Mouse (Mus musculus) limb, embryonic 10.5 days (tissue): ENCODE results near the gene Svop. TPM values are rescaled to one million over a fixed set of nuclear protein-coding genes. Genes with fewer than 3 reads are reported as not detected.

ENCODE experiments used
- DNase-seq: peaks from one replicate; pipeline ENCODE4 v3.0.0-alpha.2; 2017; ENCODE audit warnings: low spot score
- H3K27ac ChIP-seq: fragments of 300-500 bp; sonication (generic); 2 replicates; pipeline ENCODE4 v1.5.1; 2016; ENCODE audit warnings: mild to moderate bottlenecking
- H3K27me3 ChIP-seq: fragments of 300-500 bp; sonication (generic); 2 replicates; pipeline ENCODE4 v1.6.1; 2016; ENCODE audit warnings: low read depth, mild to moderate bottlenecking; ENCODE audit not compliant: poor library complexity, severe bottlenecking
- H3K36me3 ChIP-seq: fragments of 300-500 bp; sonication (generic); 2 replicates; pipeline ENCODE4 v1.6.1; 2016; ENCODE audit warnings: mild to moderate bottlenecking, moderate library complexity
- H3K4me1 ChIP-seq: fragments of 300-500 bp; sonication (generic); 2 replicates; pipeline ENCODE4 v1.6.1; 2016
- H3K4me3 ChIP-seq: fragments of 300-500 bp; sonication (generic); 2 replicates; pipeline ENCODE4 v1.5.1; 2016; ENCODE audit warnings: mild to moderate bottlenecking, moderate library complexity
- H3K9me3 ChIP-seq: fragments of 300-500 bp; sonication (generic); replicated peaks from 2 replicates; pipeline ENCODE4 v1.6.1; 2016; ENCODE audit warnings: mild to moderate bottlenecking
- WGBS: fragments of 180-500 bp; shearing (Covaris S2); methylation state at CpG from one replicate; pipeline ENCODE4 v1.1.7; 2016; 5-methylcytosine and 5-hydroxymethylcytosine counted together
- polyA plus RNA-seq: library from polyadenylated mRNA; unstranded; fragments of >200 nt; fragmentation: Nextera tagmentation; extraction: Ambion mirVana; gene quantifications from 2 replicates; pipeline ENCODE4 v1.2.1, GENCODE M21; 2016

Gene Svop
- polyA plus RNA-seq, 1 experiment from 2014 or later: 0.08 TPM

DNA sequence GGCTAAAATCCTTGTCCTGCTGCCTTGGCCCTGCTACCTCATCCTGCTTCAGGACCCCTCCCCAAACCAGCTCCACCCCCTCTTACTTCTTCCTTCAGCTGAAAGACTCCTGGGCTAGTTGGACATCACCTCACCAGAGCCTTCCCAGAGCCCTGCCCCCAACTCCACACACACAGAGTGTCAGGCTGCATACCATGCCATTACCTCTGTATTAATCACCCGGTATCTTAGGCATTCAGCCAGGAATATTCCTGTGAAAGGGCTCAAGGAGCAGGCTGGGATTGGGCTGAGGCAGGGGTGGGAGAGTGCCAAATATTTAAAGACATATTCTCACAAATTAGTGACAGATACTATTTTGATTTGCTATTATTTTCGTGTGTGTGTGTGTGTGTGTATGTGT lies 94.9 kb downstream of the Svop start:
- Histone ChIP-seq H3K36me3 (no peaks in the 10 kb centered on the region), H3K27ac (no peak overlapping the region), H3K27me3 (no peaks in the 10 kb centered on the region), H3K4me1 (peaks cover 22% of the 10 kb centered on the region), H3K4me3 (no peak overlapping the region), H3K9me3 (no peaks in the 10 kb centered on the region)
- DNase-seq: no peak
- WGBS: 66% methylated on average over 2 of the region's 2 CpGs

- peak; percentile 96 for DNase-seq
- H3K4me3 ChIP-seq: peak within 1 kb of the TSS; percentile 88
- peaks cover 34% of the 10 kb centered on the region for H3K4me1 ChIP-seq
- H3K27ac ChIP-seq: peak within 1 kb of the TSS; percentile 99
- peaks cover 16% of the 10 kb centered on the region for H3K36me3 ChIP-seq
- no peaks in the 10 kb centered on the region for H3K27me3 ChIP-seq
- WGBS: 2% methylated on average over 82 of the region's 83 CpGs
- no peaks in the 10 kb centered on the region for H3K9me3 ChIP-seq
These were observed 97.6 kb downstream of the Svop start, which contains the start of gene Ssh1 for GRCm38 (mm10) chr5:113993487-113994465. Gene Ssh1, minus strand, starts transcription at chr5:113993894.

DNA sequence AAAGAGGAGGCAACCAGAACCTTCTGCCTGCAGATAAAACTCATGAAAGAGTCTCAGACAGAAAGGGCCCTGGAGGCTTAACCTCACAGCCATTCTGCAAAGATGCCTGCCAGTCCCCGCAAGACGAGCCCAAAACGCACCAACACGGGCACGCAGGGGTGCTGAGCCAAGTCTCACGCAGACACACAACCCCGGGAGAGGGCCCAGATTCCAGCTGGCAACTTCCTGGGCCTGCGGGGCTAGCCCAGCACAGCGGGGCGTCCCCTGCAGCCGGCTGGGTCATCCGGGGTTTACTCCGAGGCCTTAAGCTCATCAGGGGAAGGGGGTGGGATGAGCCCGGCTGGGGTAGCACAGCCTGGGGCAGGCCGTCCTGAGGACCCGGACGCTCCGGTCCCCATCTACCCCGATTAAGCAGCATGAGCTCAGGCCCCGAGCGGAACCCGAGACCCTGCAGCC lies 98.3 kb downstream of the Svop start:
- no peaks in the 10 kb centered on the region for H3K27me3 ChIP-seq
- peak overlapping the region; percentile 99 for H3K27ac ChIP-seq
- DNase-seq: no peak
- peak overlapping the region; percentile 88 for H3K4me3 ChIP-seq
- peaks cover 19% of the 10 kb centered on the region for H3K36me3 ChIP-seq
- H3K9me3 ChIP-seq: no peaks in the 10 kb centered on the region
- H3K4me1 ChIP-seq: peaks cover 34% of the 10 kb centered on the region
- WGBS: 1% methylated on average over 22 of the region's 22 CpGs

- Histone ChIP-seq H3K4me1 (peaks cover 34% of the 10 kb centered on the region), H3K27me3 (no peaks in the 10 kb centered on the region), H3K36me3 (peaks cover 25% of the 10 kb centered on the region), H3K4me3 (peak overlapping the region; percentile 88), H3K27ac (peak overlapping the region; percentile 99), H3K9me3 (no peaks in the 10 kb centered on the region)
- no peak for DNase-seq
- WGBS: 29% methylated on average over 12 of the region's 12 CpGs
These were observed 99.0 kb downstream of the Svop start for GRCm38 (mm10) chr5:113992339-113992831.

- Histone ChIP-seq H3K36me3 (peaks cover 30% of the 10 kb centered on the region), H3K4me3 (no peak overlapping the region), H3K27me3 (no peaks in the 10 kb centered on the region), H3K4me1 (peaks cover 42% of the 10 kb centered on the region), H3K27ac (no peak overlapping the region), H3K9me3 (no peaks in the 10 kb centered on the region)
- WGBS: 72% methylated on average over 7 of the region's 7 CpGs
- DNase-seq: no peak
These were observed 100.2 kb downstream of the Svop start for GRCm38 (mm10) chr5:113991141-113991540.

GRCm38 (mm10) chr5:113990593-113990992 lies 100.8 kb downstream of the Svop start:
- Histone ChIP-seq H3K9me3 (no peaks in the 10 kb centered on the region), H3K27me3 (no peaks in the 10 kb centered on the region), H3K36me3 (peaks cover 34% of the 10 kb centered on the region), H3K4me1 (peaks cover 48% of the 10 kb centered on the region), H3K4me3 (no peak overlapping the region), H3K27ac (no peak overlapping the region)
- no peak for DNase-seq
- 84% methylated on average over 5 of the region's 5 CpGs for WGBS

GRCm38 (mm10) chr5:113989437-113990024 lies 101.8 kb downstream of the Svop start:
- Histone ChIP-seq H3K27ac (no peak overlapping the region), H3K27me3 (no peaks in the 10 kb centered on the region), H3K36me3 (peaks cover 37% of the 10 kb centered on the region), H3K4me1 (peaks cover 50% of the 10 kb centered on the region), H3K9me3 (no peaks in the 10 kb centered on the region), H3K4me3 (no peak overlapping the region)
- WGBS: 89% methylated on average over 20 of the region's 20 CpGs
- DNase-seq: no peak

GRCm38 (mm10) chr5:113986182-113986961 lies 105.0 kb downstream of the Svop start:
- no peak overlapping the region for H3K4me3 ChIP-seq
- peaks cover 52% of the 10 kb centered on the region for H3K36me3 ChIP-seq
- no peaks in the 10 kb centered on the region for H3K27me3 ChIP-seq
- no peak for DNase-seq
- H3K4me1 ChIP-seq: peaks cover 38% of the 10 kb centered on the region
- H3K27ac ChIP-seq: peak overlapping the region; percentile 22; the same call in 1 of the 2 replicates
- 29% methylated on average over 9 of the region's 9 CpGs for WGBS
- H3K9me3 ChIP-seq: no peaks in the 10 kb centered on the region

- H3K4me3 ChIP-seq: no peak overlapping the region
- peaks cover 57% of the 10 kb centered on the region for H3K36me3 ChIP-seq
- peaks cover 32% of the 10 kb centered on the region for H3K4me1 ChIP-seq
- no peaks in the 10 kb centered on the region for H3K9me3 ChIP-seq
- no peak for DNase-seq
- H3K27ac ChIP-seq: peak overlapping the region; percentile 22; the same call in 1 of the 2 replicates
- H3K27me3 ChIP-seq: no peaks in the 10 kb centered on the region
- 77% methylated on average over 2 of the region's 2 CpGs for WGBS
These were observed 105.6 kb downstream of the Svop start for GRCm38 (mm10) chr5:113985737-113986136.

DNA sequence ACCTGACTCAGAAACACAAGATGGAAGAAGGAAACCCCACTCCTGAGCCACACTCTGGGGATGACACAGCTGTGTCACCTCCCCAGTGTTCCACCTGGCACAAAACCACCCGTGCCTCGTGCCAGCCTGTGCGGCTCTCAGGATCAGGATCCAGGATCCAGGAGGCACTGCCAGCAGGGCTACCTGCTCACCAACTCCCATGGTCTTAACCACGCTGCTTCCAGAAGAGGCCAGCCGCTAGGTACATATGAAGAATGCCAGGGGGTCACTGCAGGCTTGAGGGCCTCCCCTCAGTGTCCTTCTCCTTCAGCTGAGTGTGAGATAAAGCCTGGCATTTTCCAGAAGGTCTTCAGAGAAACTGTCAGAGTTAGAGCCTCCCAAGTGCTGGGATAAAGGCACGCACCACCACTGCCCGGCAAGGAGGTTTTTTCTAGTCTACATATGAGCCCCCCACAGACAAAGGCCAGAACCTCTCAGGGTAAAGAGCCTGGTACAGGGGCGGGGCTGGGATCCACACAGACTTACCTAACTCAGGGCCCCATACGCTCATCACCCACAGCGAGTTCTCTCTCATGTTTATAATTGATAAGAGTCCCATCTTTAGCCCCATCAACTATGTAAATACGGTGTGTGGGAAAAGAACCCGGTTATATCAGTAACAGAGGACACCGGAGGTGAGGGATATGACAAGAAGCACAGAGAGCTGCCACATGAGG lies 107.2 kb downstream of the Svop start:
- Histone ChIP-seq H3K9me3 (no peaks in the 10 kb centered on the region), H3K4me1 (peaks cover 36% of the 10 kb centered on the region), H3K36me3 (peaks cover 48% of the 10 kb centered on the region), H3K27ac (no peak overlapping the region), H3K27me3 (no peaks in the 10 kb centered on the region), H3K4me3 (no peak overlapping the region)
- no peak for DNase-seq
- whole genome bisulfite sequencing: 92% methylated on average over 13 of the region's 13 CpGs

GRCm38 (mm10) chr5:113983541-113983940 lies 107.8 kb downstream of the Svop start:
- WGBS: 73% methylated on average over 6 of the region's 6 CpGs
- no peak for DNase-seq
- no peak overlapping the region for H3K27ac ChIP-seq
- no peaks in the 10 kb centered on the region for H3K9me3 ChIP-seq
- peaks cover 46% of the 10 kb centered on the region for H3K36me3 ChIP-seq
- no peak overlapping the region for H3K4me3 ChIP-seq
- peaks cover 36% of the 10 kb centered on the region for H3K4me1 ChIP-seq
- H3K27me3 ChIP-seq: no peaks in the 10 kb centered on the region

- Histone ChIP-seq H3K4me3 (no peak overlapping the region), H3K27ac (no peak overlapping the region), H3K9me3 (no peaks in the 10 kb centered on the region), H3K36me3 (peaks cover 52% of the 10 kb centered on the region), H3K4me1 (peaks cover 35% of the 10 kb centered on the region), H3K27me3 (no peaks in the 10 kb centered on the region)
- DNase-seq: no peak
- 83% methylated on average over 8 of the region's 8 CpGs for WGBS
These were observed 109.5 kb downstream of the Svop start for GRCm38 (mm10) chr5:113981843-113982242.
